Mouse (Mus musculus) adrenal gland, postnatal 10 days (tissue): ENCODE measurements around the gene Sp1. TPM values are rescaled to one million over a fixed set of nuclear protein-coding genes. Genes with fewer than 3 reads are reported as not detected.

Source experiments
- DNase-seq: peaks from one replicate; pipeline ENCODE4 v3.0.0; 2021; ENCODE audit warnings: mixed read lengths
- total RNA-seq, 2 experiments: library from RNA; stranded (reverse); gene quantifications; 2 replicates each; pipeline ENCODE4 v1.2.3; 2021

The Sp1 gene
- total RNA-seq, 2 experiments from 2014 or later: 67.8 to 83.4 TPM

DNA sequence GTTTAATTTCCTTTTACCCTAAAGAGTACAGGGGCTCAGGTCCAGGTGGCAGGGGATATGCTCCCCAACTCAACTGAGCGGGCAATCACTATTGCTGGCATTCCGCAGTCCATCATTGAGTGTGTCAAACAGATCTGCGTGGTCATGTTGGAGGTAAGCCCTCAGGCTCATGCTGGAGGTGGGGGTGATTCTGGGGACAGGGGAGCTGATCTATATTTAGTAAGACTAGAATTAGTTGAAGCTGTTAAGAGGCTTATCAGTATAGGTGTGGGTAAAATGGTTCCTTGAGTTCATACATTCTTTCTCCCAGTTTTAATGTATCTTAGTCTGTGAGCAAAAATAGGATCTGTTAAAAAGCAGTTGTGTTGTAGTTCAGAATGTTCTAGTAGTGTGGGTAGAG lies 77.2 kb downstream of the Sp1 start:
- DNase-seq: no peak

DNA sequence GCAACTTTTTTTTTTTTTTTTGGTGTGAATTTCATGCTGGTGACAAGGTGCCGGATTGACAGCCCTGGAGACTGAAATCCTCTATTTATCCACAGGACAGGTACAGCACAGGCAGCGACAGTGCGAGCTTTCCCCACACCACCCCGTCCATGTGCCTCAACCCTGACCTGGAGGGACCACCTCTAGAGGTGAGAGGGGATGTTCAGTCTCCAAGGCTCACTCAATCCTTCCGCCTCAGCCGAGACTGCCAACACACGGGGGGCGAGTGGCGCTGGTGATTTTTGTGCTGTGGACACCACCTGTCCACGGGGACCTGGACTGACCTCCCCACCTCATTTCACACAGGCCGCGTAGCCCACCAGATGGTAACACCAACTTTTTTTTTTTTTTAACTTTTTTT lies 79.9 kb downstream of the Sp1 start:
- DNase-seq: no peak

Other genes with a start within 250 kb of the Sp1 start
- 10 to 100 TPM; 66.7 to 84.9 TPM for gene Zfp740, start 202.9 kb upstream of the Sp1 start, total RNA-seq
- 100 to 1,000 TPM; 155 to 156 TPM for gene Csad, start 201.4 kb upstream of the Sp1 start, total RNA-seq
- 1 to 10 TPM; 6.4 to 7.1 TPM for gene Itgb7, start 174.2 kb upstream of the Sp1 start, total RNA-seq
- 10 to 100 TPM; 22.7 to 30.3 TPM for gene Rarg, start 148.6 kb upstream of the Sp1 start, total RNA-seq
- not detected for gene Gm9918, start 135.6 kb upstream of the Sp1 start, total RNA-seq
- 10 to 100 TPM; 29.0 to 29.4 TPM for gene Mfsd5, start 126.7 kb upstream of the Sp1 start, total RNA-seq
- 10 to 100 TPM in 1 of 2 experiments, 1 to 10 TPM in 1; 8.8 to 11.9 TPM for gene Espl1, start 109.9 kb upstream of the Sp1 start, total RNA-seq
- 100 to 1,000 TPM; 342 to 354 TPM for gene Pfdn5, start 80.0 kb upstream of the Sp1 start, total RNA-seq
- gene Myg1, start 74.4 kb upstream of the Sp1 start, total RNA-seq: 10 to 100 TPM; 50.0 to 62.5 TPM
- gene Aaas, start 55.4 kb upstream of the Sp1 start, total RNA-seq: 10 to 100 TPM; 21.4 to 24.7 TPM
- gene Sp7, start 39.0 kb upstream of the Sp1 start, total RNA-seq: 1 to 10 TPM in 1 of 2 experiments, under 1 TPM in 1; 0.15 to 2.3 TPM
- 1 to 10 TPM; 1.7 to 2.1 TPM for gene Amhr2, start 39.2 kb downstream of the Sp1 start, total RNA-seq
- 10 to 100 TPM; 46.9 to 53.1 TPM for gene Prr13, start 52.9 kb downstream of the Sp1 start, total RNA-seq
- gene Pcbp2, start 64.4 kb downstream of the Sp1 start, total RNA-seq: 100 to 1,000 TPM; 703 to 724 TPM
- 1 to 10 TPM; 3.7 to 4.1 TPM for gene Gm10337, start 97.6 kb downstream of the Sp1 start, total RNA-seq
- 10 to 100 TPM in 1 of 2 experiments, 1 to 10 TPM in 1; 7.7 to 11.2 TPM for gene Map3k12, start 110.9 kb downstream of the Sp1 start, total RNA-seq
- gene Tarbp2, start 112.0 kb downstream of the Sp1 start, total RNA-seq: 10 to 100 TPM; 36.0 to 43.1 TPM
- 1 to 10 TPM; 2.5 to 5.9 TPM for gene Npff, start 118.8 kb downstream of the Sp1 start, total RNA-seq
- gene Gm28047, start 218.9 kb downstream of the Sp1 start, total RNA-seq: 1 to 10 TPM in 1 of 2 experiments, not detected in 1; 1.5 TPM
- gene Atf7, start 219.3 kb downstream of the Sp1 start, total RNA-seq: 10 to 100 TPM; 68.5 to 80.8 TPM